Mouse (Mus musculus) intestine, postnatal 0 days (tissue): ENCODE results near the gene Bcas3. TPM values are rescaled to one million over a fixed set of nuclear protein-coding genes. Genes with fewer than 3 reads are reported as not detected.

ENCODE experiments used
- ATAC-seq: fragments of 200-750 bp; cut with Nextera tagmentation; 2 replicates; pipeline ENCODE4 v1.8.0; 2017; ENCODE audit warnings: mild to moderate bottlenecking, moderate TSS enrichment, moderate library complexity
- H3K27ac ChIP-seq: fragments of 300-500 bp; sonication (generic); 2 replicates; pipeline ENCODE4 v1.5.1; 2014; ENCODE audit warnings: mild to moderate bottlenecking, low read depth, low read length, moderate library complexity
- H3K27me3 ChIP-seq: fragments of 300-500 bp; sonication (generic); replicated peaks from 2 replicates; pipeline ENCODE4 v1.6.1; 2014; ENCODE audit warnings: low read length, mixed read lengths; ENCODE audit not compliant: control insufficient read depth, insufficient read depth
- H3K36me3 ChIP-seq: fragments of 300-500 bp; sonication (generic); 2 replicates; pipeline ENCODE4 v1.6.1; 2014; ENCODE audit warnings: mild to moderate bottlenecking, moderate library complexity; ENCODE audit not compliant: control insufficient read depth, insufficient read depth
- H3K4me1 ChIP-seq: fragments of 300-500 bp; sonication (generic); replicated peaks from 2 replicates; pipeline ENCODE4 v1.6.1; 2014; ENCODE audit warnings: antibody characterized with exemption, low read length, mixed read lengths; ENCODE audit not compliant: control insufficient read depth, insufficient read depth
- H3K4me2 ChIP-seq: fragments of 300-500 bp; sonication (generic); replicated peaks from 2 replicates; pipeline ENCODE4 v1.6.1; 2014; ENCODE audit warnings: low read depth, mild to moderate bottlenecking, moderate library complexity
- H3K4me3 ChIP-seq: fragments of 300-500 bp; sonication (generic); 2 replicates; pipeline ENCODE4 v1.5.1; 2014; ENCODE audit warnings: low read depth, low read length
- H3K9ac ChIP-seq: fragments of 300-500 bp; sonication (generic); 2 replicates; pipeline ENCODE4 v1.6.1; 2014; ENCODE audit warnings: mild to moderate bottlenecking, low read depth, low read length
- H3K9me3 ChIP-seq: fragments of 300-500 bp; sonication (generic); 2 replicates; pipeline ENCODE4 v1.6.1; 2016; ENCODE audit warnings: mixed run types; ENCODE audit not compliant: control insufficient read depth
- CTCF ChIP-seq: sonication (generic); IDR thresholded peaks from 2 replicates; pipeline ENCODE4 v1.5.1; 2016; ENCODE audit warnings: low read depth, mild to moderate bottlenecking, control low read depth, antibody characterized with exemption, moderate library complexity
- WGBS: fragments of 180-500 bp; shearing (Covaris S2); extraction: QIAGEN DNeasy Blood & Tissue Kit; methylation state at CpG from one replicate; pipeline ENCODE4 v1.1.7; 2014; 5-methylcytosine and 5-hydroxymethylcytosine counted together
- polyA plus RNA-seq: library from polyadenylated mRNA; unstranded; fragments of >200 nt; fragmentation: Nextera tagmentation; extraction: Ambion mirVana; gene quantifications from 2 replicates; pipeline ENCODE4 v1.2.1, GENCODE M21; 2015

Gene Bcas3
- polyA plus RNA-seq, 1 experiment from 2014 or later, result 17.2 TPM

DNA sequence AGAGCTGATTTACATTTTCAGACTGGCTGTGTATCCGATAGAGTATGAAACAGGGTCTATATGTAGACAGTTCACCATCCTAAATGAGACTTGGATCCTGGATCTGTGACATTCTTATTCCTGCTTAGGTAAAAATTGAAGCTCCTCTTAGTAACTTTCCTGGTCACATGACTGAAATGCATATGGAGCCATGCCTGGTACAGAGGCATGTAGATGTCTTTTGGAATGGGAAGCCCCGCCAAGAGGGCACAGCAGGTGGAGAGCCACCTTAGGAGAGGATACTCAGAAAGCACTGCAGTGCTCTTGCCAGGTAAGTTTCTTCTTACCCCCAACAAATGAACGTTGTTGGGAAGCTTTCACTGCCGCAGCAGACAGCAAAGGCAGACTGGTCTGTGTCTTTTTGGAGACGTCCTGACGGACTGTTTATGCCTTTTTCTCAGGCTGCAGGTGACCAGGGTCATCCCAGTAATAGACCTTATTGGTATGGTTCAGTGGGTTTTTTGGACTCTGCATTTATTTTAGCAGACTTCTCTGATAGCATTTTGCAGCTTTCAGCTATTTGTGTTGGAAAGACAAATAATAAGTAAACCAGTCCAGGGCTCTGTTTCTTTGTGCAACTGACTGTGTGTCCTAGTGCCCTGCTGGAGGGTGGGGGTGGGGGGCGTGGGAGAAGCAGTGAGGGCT, 292.3 kb downstream of the Bcas3 start:
- H3K27me3 ChIP-seq, result no peaks in the 10 kb centered on the region
- H3K36me3 ChIP-seq, result no peaks in the 10 kb centered on the region
- no peak overlapping the region for H3K27ac ChIP-seq
- no peaks in the 10 kb centered on the region for H3K9me3 ChIP-seq
- H3K4me3 ChIP-seq, result no peak overlapping the region
- TF ChIP-seq CTCF, result no peak
- no peak for ATAC-seq
- H3K4me2 ChIP-seq, result no peak overlapping the region
- 68% methylated on average over 7 of the region's 7 CpGs for WGBS
- no peaks in the 10 kb centered on the region for H3K4me1 ChIP-seq
- no peak overlapping the region for H3K9ac ChIP-seq

DNA sequence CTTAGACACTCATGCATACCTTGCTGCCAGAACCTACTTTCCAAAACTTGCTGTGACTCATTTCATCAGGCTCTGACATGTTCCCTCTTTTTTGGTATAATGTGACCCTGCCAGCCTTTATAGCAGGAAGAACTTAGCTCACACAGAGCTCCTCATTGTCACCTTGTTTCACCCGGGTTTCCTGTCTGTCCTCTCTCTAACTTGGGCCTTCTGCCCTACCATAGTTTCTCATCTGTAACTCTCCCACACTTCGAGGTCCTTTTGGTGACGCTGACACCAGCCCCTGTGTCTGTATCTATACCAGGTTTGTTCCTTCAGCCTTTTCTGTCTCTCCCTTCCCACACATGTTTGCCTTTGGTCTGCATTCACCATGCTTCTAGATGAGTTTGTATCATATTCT, 295.9 kb downstream of the Bcas3 start:
- H3K4me3 ChIP-seq, result no peak overlapping the region
- WGBS, result 68% methylated on average over 3 of the region's 3 CpGs
- TF ChIP-seq CTCF, result no peak
- H3K9me3 ChIP-seq, result no peaks in the 10 kb centered on the region
- H3K27me3 ChIP-seq, result no peaks in the 10 kb centered on the region
- H3K4me2 ChIP-seq, result no peak overlapping the region
- no peak for ATAC-seq
- H3K4me1 ChIP-seq, result no peaks in the 10 kb centered on the region
- H3K9ac ChIP-seq, result no peak overlapping the region
- H3K27ac ChIP-seq, result no peak overlapping the region
- no peaks in the 10 kb centered on the region for H3K36me3 ChIP-seq

DNA sequence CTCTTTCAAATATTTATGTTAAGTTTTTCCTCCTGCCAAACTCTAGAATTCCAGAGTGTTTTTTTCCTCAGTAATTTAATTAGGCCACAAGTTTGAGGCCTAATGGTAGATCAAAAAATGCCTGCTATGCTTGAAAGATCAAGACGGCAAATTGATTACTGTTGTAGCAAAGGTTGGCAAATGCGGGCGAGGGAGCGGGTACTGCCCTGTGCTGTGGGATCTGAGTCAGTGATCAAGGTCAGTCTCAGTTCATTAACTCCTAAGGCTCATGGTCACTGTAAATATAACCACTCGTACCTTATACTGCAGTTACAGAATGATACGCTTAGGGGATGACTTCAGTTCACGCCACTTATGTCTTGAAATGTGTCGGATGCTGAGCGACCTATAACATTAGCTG, 296.4 kb downstream of the Bcas3 start:
- no peak overlapping the region for H3K9ac ChIP-seq
- ATAC-seq, result no peak
- no peak overlapping the region for H3K4me3 ChIP-seq
- H3K27me3 ChIP-seq, result no peaks in the 10 kb centered on the region
- no peak overlapping the region for H3K27ac ChIP-seq
- H3K9me3 ChIP-seq, result no peaks in the 10 kb centered on the region
- no peaks in the 10 kb centered on the region for H3K4me1 ChIP-seq
- no peaks in the 10 kb centered on the region for H3K36me3 ChIP-seq
- 83% methylated on average over 9 of the region's 9 CpGs for WGBS
- TF ChIP-seq CTCF, result no peak
- no peak overlapping the region for H3K4me2 ChIP-seq

DNA sequence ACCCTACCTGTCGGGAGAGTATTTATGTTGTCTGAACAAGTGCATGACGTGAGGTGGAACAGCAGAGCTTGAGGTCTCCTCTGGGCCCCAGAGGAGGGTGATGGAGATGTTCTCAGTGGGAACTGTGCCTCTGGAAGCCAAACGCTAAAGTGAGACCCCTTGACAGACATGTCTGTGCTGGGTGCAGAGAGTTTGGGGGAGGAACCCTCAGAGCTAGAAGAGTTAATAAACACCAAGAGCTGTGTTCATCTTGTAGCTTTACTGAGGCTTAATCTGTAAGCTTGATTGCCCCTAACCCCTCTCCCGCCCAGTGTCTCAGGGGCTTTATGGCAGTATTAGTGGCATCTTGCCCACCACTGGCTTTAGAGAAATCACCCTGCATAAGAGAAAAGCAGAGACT, 304.5 kb downstream of the Bcas3 start:
- Histone ChIP-seq H3K9me3 (no peaks in the 10 kb centered on the region), H3K9ac (no peak overlapping the region), H3K27me3 (no peaks in the 10 kb centered on the region), H3K4me2 (no peak overlapping the region), H3K4me3 (no peak overlapping the region), H3K36me3 (no peaks in the 10 kb centered on the region), H3K27ac (no peak overlapping the region), H3K4me1 (no peaks in the 10 kb centered on the region)
- no peak for TF ChIP-seq CTCF
- 67% methylated on average over 4 of the region's 4 CpGs for WGBS
- ATAC-seq, result no peak

DNA sequence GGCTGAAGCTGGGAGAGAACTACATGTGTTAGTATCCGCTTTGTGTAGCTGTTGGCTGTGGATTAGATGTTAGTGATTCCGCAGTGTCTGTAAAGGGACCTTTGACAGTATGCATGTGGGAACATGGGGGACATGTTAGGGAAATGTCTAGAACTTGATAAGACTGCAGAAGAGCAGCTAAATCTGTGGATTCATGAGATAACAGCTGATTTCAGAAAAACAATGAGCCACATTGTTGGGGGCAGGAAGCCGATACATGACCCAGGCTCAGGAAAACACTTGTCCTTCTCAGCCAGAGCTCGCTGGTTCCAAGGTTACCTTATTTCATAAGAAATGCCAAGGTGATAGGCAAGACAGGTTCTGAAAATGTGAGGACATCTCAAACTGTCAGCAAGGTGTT, 307.3 kb downstream of the Bcas3 start:
- Histone ChIP-seq H3K4me2 (no peak overlapping the region), H3K4me1 (no peaks in the 10 kb centered on the region), H3K9me3 (no peaks in the 10 kb centered on the region), H3K4me3 (no peak overlapping the region), H3K9ac (no peak overlapping the region), H3K27ac (no peak overlapping the region), H3K27me3 (no peaks in the 10 kb centered on the region), H3K36me3 (no peaks in the 10 kb centered on the region)
- no peak for TF ChIP-seq CTCF
- 83% methylated on average over 4 of the region's 4 CpGs for WGBS
- no peak for ATAC-seq

DNA sequence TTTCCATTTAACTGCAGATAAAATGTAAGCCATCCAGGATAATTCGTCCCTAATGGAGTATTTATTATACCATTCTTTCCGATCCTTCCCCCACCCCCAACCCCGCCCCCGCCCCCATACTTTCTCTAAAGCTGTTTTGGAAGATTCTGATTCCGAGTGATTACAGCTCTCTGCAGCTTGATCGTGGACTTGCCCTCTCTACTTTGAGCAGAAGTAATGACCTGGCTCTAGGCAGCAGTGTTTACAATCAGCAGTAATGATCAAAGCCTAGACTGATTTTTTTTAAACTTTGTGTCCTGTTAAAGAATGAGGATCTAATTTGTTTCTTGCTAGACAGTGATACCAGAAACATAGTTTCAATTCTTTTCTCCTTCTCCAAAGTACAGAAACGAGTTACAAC, 314.2 kb downstream of the Bcas3 start:
- Histone ChIP-seq H3K4me3 (no peak overlapping the region), H3K4me1 (no peaks in the 10 kb centered on the region), H3K9me3 (no peaks in the 10 kb centered on the region), H3K27ac (no peak overlapping the region), H3K4me2 (no peak overlapping the region; the same call in 1 of the 2 replicates), H3K9ac (no peak overlapping the region), H3K36me3 (no peaks in the 10 kb centered on the region), H3K27me3 (no peaks in the 10 kb centered on the region)
- ATAC-seq, result no peak
- 33% methylated on average over 7 of the region's 7 CpGs for WGBS
- TF ChIP-seq CTCF, result no peak

DNA sequence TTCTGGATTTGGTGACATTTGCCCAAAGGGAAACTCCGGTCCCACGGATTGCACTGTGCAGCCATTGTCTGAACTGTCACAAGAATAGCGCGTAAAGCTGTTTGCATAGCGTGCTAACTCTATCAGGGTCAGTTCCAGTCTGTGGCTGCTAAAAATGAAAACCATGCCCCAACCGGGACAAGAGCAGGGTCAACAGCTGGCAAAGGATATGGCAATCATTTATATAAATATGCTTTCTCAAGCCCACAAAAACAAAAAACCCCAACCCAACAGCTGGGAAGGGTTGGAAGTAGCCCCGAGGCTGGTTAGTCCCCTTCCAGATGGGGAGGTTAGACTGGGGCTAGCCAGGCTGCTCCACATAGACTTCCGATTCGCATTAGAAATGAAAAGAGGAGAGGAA, 314.8 kb downstream of the Bcas3 start:
- no peak overlapping the region for H3K27ac ChIP-seq
- no peaks in the 10 kb centered on the region for H3K36me3 ChIP-seq
- H3K9ac ChIP-seq, result no peak overlapping the region
- H3K4me3 ChIP-seq, result no peak overlapping the region
- no peaks in the 10 kb centered on the region for H3K9me3 ChIP-seq
- H3K27me3 ChIP-seq, result no peaks in the 10 kb centered on the region
- no peak for ATAC-seq
- H3K4me2 ChIP-seq, result peak overlapping the region; percentile 24; the same call in 1 of the 2 replicates
- H3K4me1 ChIP-seq, result no peaks in the 10 kb centered on the region
- 48% methylated on average over 9 of the region's 9 CpGs for WGBS
- no peak for TF ChIP-seq CTCF
